Mouse (Mus musculus) lung, embryonic 15.5 days (tissue): Measurements from ENCODE around the gene Aoc3. TPM values are rescaled to one million over a fixed set of nuclear protein-coding genes. Genes with fewer than 3 reads are reported as not detected.
"Not testable (repeated sequence)": the region's sequence is repeated elsewhere in the genome, so short reads cannot be mapped to it uniquely, and the experiment has no call there.

Experiments
- ATAC-seq: fragments of 200-750 bp; cut with Nextera tagmentation; 2 replicates; pipeline ENCODE4 v1.8.0; 2017; ENCODE audit warnings: moderate number of reproducible peaks, borderline replicate concordance; ENCODE audit not compliant: low FRiP score, low TSS enrichment; ENCODE audit errors: extremely low read depth
- H3K27ac ChIP-seq: fragments of 300-500 bp; sonication (generic); 2 replicates; pipeline ENCODE4 v1.5.1; 2015; ENCODE audit warnings: moderate library complexity, mild to moderate bottlenecking, inconsistent platforms
- H3K27me3 ChIP-seq: fragments of 300-500 bp; sonication (generic); 2 replicates; pipeline ENCODE4 v1.6.1; 2015; ENCODE audit warnings: inconsistent platforms
- H3K36me3 ChIP-seq: fragments of 300-500 bp; sonication (generic); 2 replicates; pipeline ENCODE4 v1.6.1; 2015; ENCODE audit warnings: inconsistent platforms
- H3K4me1 ChIP-seq: fragments of 300-500 bp; sonication (generic); 2 replicates; pipeline ENCODE4 v1.6.1; 2015; ENCODE audit warnings: inconsistent platforms
- H3K4me2 ChIP-seq: fragments of 300-500 bp; sonication (generic); 2 replicates; pipeline ENCODE4 v1.6.1; 2015; ENCODE audit warnings: inconsistent platforms, mild to moderate bottlenecking, moderate library complexity
- H3K4me3 ChIP-seq: fragments of 300-500 bp; sonication (generic); 2 replicates; pipeline ENCODE4 v1.5.1; 2015; ENCODE audit warnings: mild to moderate bottlenecking, inconsistent platforms
- H3K9ac ChIP-seq: fragments of 300-500 bp; sonication (generic); 2 replicates; pipeline ENCODE4 v1.6.1; 2015; ENCODE audit warnings: inconsistent platforms
- H3K9me3 ChIP-seq: fragments of 300-500 bp; sonication (generic); 2 replicates; pipeline ENCODE4 v1.6.1; 2016; ENCODE audit warnings: inconsistent platforms
- WGBS: fragments of 180-500 bp; shearing (Covaris S2); methylation state at CpG from one replicate; pipeline ENCODE4 v1.1.7; 2015; 5-methylcytosine and 5-hydroxymethylcytosine counted together
- polyA plus RNA-seq: library from polyadenylated mRNA; unstranded; fragments of >200 nt; fragmentation: Nextera tagmentation; extraction: Ambion mirVana; gene quantifications from 2 replicates; pipeline ENCODE4 v1.2.1, GENCODE M21; 2015

The Aoc3 gene
- polyA plus RNA-seq, 1 experiment from 2014 or later: 1.4 TPM

GRCm38 (mm10) chr11:101312150-101312549 lies 18.3 kb upstream of the Aoc3 start:
- WGBS: 31% methylated on average over 3 of the region's 3 CpGs
- ATAC-seq: no peak
- Histone ChIP-seq H3K4me2 (no peak overlapping the region), H3K27me3 (no peaks in the 10 kb centered on the region), H3K4me3 (no peak overlapping the region), H3K4me1 (peaks cover 4% of the 10 kb centered on the region), H3K27ac (no peak overlapping the region), H3K9ac (no peak overlapping the region), H3K36me3 (no peaks in the 10 kb centered on the region), H3K9me3 (no peaks in the 10 kb centered on the region)

GRCm38 (mm10) chr11:101314567-101314966 lies 15.8 kb upstream of the Aoc3 start:
- 87% methylated on average over 1 of the region's 1 CpGs for WGBS
- peaks cover 14% of the 10 kb centered on the region for H3K4me1 ChIP-seq
- H3K27me3 ChIP-seq: no peaks in the 10 kb centered on the region
- peaks cover 11% of the 10 kb centered on the region for H3K36me3 ChIP-seq
- H3K9ac ChIP-seq: no peak overlapping the region
- no peaks in the 10 kb centered on the region for H3K9me3 ChIP-seq
- no peak overlapping the region for H3K27ac ChIP-seq
- no peak for ATAC-seq
- H3K4me2 ChIP-seq: no peak overlapping the region
- no peak overlapping the region for H3K4me3 ChIP-seq

- Histone ChIP-seq H3K27me3 (no peaks in the 10 kb centered on the region), H3K4me1 (peaks cover 14% of the 10 kb centered on the region), H3K9me3 (no peaks in the 10 kb centered on the region), H3K4me3 (peak overlapping the region; percentile 98), H3K4me2 (peak overlapping the region; percentile 90), H3K27ac (peak overlapping the region; percentile 75; the same call in 1 of the 2 replicates), H3K9ac (peak overlapping the region; percentile 96), H3K36me3 (peaks cover 17% of the 10 kb centered on the region)
- no peak for ATAC-seq
- 79% methylated on average over 8 of the region's 8 CpGs for WGBS
These were observed 15.2 kb upstream of the Aoc3 start for GRCm38 (mm10) chr11:101315082-101315650.

- WGBS: under 1% methylated on average over 62 of the region's 62 CpGs
- peak within 1 kb of the TSS; percentile 96 for H3K9ac ChIP-seq
- ATAC-seq: peak; percentile 88
- peaks cover 14% of the 10 kb centered on the region for H3K4me1 ChIP-seq
- peaks cover 25% of the 10 kb centered on the region for H3K36me3 ChIP-seq
- H3K9me3 ChIP-seq: no peaks in the 10 kb centered on the region
- peak within 1 kb of the TSS; percentile 98 for H3K4me3 ChIP-seq
- H3K27ac ChIP-seq: peak within 1 kb of the TSS; percentile 75
- H3K27me3 ChIP-seq: no peaks in the 10 kb centered on the region
- peak within 1 kb of the TSS; percentile 90 for H3K4me2 ChIP-seq
These were observed 14.5 kb upstream of the Aoc3 start, which contains the start of gene Psme3 for GRCm38 (mm10) chr11:101315665-101316500. Gene Psme3, plus strand, starts transcription at chr11:101316213.

- 0% methylated on average over 17 of the region's 17 CpGs for WGBS
- no peaks in the 10 kb centered on the region for H3K9me3 ChIP-seq
- peak; percentile 41 for ATAC-seq
- H3K4me2 ChIP-seq: peak overlapping the region; percentile 90
- peak overlapping the region; percentile 75 for H3K27ac ChIP-seq
- peaks cover 31% of the 10 kb centered on the region for H3K36me3 ChIP-seq
- peaks cover 14% of the 10 kb centered on the region for H3K4me1 ChIP-seq
- H3K27me3 ChIP-seq: no peaks in the 10 kb centered on the region
- H3K9ac ChIP-seq: peak overlapping the region; percentile 96
- peak overlapping the region; percentile 98 for H3K4me3 ChIP-seq
These were observed 13.9 kb upstream of the Aoc3 start for GRCm38 (mm10) chr11:101316501-101316917.

- no peak overlapping the region for H3K9ac ChIP-seq
- no peak overlapping the region for H3K4me2 ChIP-seq
- H3K4me1 ChIP-seq: no peaks in the 10 kb centered on the region
- ATAC-seq: peak; percentile 62; the same call in 1 of the 2 replicates
- 12% methylated on average over 4 of the region's 4 CpGs for WGBS
- H3K36me3 ChIP-seq: peaks cover 71% of the 10 kb centered on the region
- H3K4me3 ChIP-seq: no peak overlapping the region
- no peaks in the 10 kb centered on the region for H3K9me3 ChIP-seq
- H3K27me3 ChIP-seq: no peaks in the 10 kb centered on the region
- H3K27ac ChIP-seq: no peak overlapping the region
These were observed 6.8 kb upstream of the Aoc3 start for GRCm38 (mm10) chr11:101323609-101324008.

GRCm38 (mm10) chr11:101324763-101325162 lies 5.6 kb upstream of the Aoc3 start, which contains the start of gene Aoc2:
Gene Aoc2, plus strand, starts transcription at chr11:101325063.
- Histone ChIP-seq H3K36me3 (peaks cover 59% of the 10 kb centered on the region), H3K9ac (no peak within 1 kb of the TSS), H3K9me3 (no peaks in the 10 kb centered on the region), H3K4me2 (no peak within 1 kb of the TSS), H3K27ac (no peak within 1 kb of the TSS), H3K27me3 (no peaks in the 10 kb centered on the region), H3K4me3 (no peak within 1 kb of the TSS), H3K4me1 (no peaks in the 10 kb centered on the region; the same call in 1 of the 2 replicates)
- WGBS: 82% methylated on average over 5 of the region's 5 CpGs
- ATAC-seq: no peak

- H3K9ac ChIP-seq, H3K27me3 ChIP-seq, H3K27ac ChIP-seq, H3K4me3 ChIP-seq, ATAC-seq, H3K9me3 ChIP-seq, H3K4me2 ChIP-seq, H3K4me1 ChIP-seq: not testable (repeated sequence)
- 88% methylated on average over 11 of the region's 11 CpGs for WGBS
- H3K36me3 ChIP-seq: peaks cover 55% of the 10 kb centered on the region
These were observed 5.2 kb upstream of the Aoc3 start for GRCm38 (mm10) chr11:101325201-101325600.

- no peaks in the 10 kb centered on the region; the same call in 1 of the 2 replicates for H3K4me1 ChIP-seq
- peaks cover 45% of the 10 kb centered on the region for H3K36me3 ChIP-seq
- H3K4me2 ChIP-seq: no peak overlapping the region
- H3K27me3 ChIP-seq: no peaks in the 10 kb centered on the region
- H3K9ac ChIP-seq: no peak overlapping the region
- 83% methylated on average over 11 of the region's 11 CpGs for WGBS
- H3K4me3 ChIP-seq: no peak overlapping the region
- no peak overlapping the region for H3K27ac ChIP-seq
- ATAC-seq: no peak
- H3K9me3 ChIP-seq: no peaks in the 10 kb centered on the region
These were observed 4.3 kb upstream of the Aoc3 start for GRCm38 (mm10) chr11:101326147-101326546.

GRCm38 (mm10) chr11:101327311-101327710 lies 3.1 kb upstream of the Aoc3 start:
- H3K27me3 ChIP-seq: no peaks in the 10 kb centered on the region
- peaks cover 34% of the 10 kb centered on the region for H3K36me3 ChIP-seq
- WGBS: 51% methylated on average over 3 of the region's 3 CpGs
- no peak for ATAC-seq
- no peak overlapping the region for H3K27ac ChIP-seq
- no peak overlapping the region for H3K9ac ChIP-seq
- no peak overlapping the region for H3K4me3 ChIP-seq
- no peaks in the 10 kb centered on the region for H3K9me3 ChIP-seq
- H3K4me1 ChIP-seq: no peaks in the 10 kb centered on the region; the same call in 1 of the 2 replicates
- no peak overlapping the region for H3K4me2 ChIP-seq

- Histone ChIP-seq H3K27ac (no peak overlapping the region), H3K4me2 (no peak overlapping the region), H3K4me3 (no peak overlapping the region), H3K9ac (no peak overlapping the region), H3K4me1 (no peaks in the 10 kb centered on the region; the same call in 1 of the 2 replicates), H3K27me3 (no peaks in the 10 kb centered on the region), H3K36me3 (peaks cover 17% of the 10 kb centered on the region), H3K9me3 (no peaks in the 10 kb centered on the region)
- ATAC-seq: no peak
- WGBS: 63% methylated on average over 6 of the region's 6 CpGs
These were observed 1.3 kb upstream of the Aoc3 start for GRCm38 (mm10) chr11:101328941-101329635.
